Mouse (Mus musculus) brain, adult 2 months (tissue): ENCODE results near the gene Nudt7.

Experiments used
- DNase-seq: peaks from one replicate; pipeline ENCODE4 v3.0.0; 2011; ENCODE audit warnings: low read depth, low spot score

Nudt7 gene

GRCm38 (mm10) chr8:114143645-114144290 lies 10.4 kb downstream of the Nudt7 start:
- DNase-seq: no peak

DNA sequence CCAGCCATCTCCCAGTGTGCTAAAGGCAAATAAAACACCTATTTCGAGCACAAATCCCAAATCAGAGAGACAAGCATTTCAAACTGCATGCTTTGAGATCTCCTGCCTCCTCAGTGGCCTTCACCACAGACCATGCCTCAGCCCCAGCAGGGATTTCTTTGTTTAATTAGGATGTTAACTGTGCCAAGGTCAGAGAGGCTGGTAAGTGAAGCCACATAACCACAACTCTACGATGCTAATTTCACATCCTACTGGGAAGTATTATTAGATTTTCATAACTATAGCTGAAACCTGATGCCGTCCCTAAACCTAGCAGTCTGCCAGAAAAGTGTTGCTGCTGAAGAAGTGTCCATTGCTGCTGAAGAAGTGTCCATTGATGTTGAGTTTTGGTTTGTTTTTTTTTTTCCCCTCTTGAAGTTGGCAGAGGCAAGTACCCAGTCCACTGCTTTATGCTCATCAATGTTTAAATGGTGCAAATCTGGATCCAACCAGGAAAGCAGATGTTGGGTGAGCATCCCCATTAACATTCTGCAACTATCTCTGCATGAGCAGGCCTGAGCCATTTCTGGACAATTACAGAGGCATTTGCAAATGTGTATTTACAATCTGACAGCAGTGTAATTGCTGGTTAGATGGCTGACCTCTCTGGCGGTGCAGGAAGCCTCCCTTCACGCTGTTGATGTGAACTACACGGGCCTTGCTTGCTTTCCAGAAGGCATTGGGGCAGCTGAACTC lies 20.1 kb downstream of the Nudt7 start:
- DNase-seq: peak; percentile 28

DNA sequence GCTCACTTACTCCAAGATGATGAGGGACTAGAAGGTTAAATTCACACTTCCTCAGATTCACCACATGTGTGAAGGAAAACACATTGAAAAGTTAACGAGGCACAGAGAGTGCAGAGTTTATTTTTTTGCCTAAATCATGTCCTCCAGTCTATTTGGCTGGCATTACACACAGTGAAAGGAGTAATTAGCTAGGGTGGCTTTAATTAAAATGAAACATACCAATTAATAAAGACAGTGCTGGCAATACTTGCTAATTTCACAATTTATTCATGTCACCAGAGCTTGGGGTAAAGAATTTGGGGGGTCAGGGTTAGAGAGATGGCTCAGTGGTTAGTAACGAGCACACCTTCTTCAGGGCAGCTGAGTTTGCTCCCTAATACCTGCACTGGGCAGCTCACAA lies 25.2 kb downstream of the Nudt7 start:
- DNase-seq: no peak

- no peak for DNase-seq
These were observed 26.3 kb downstream of the Nudt7 start for GRCm38 (mm10) chr8:114159666-114160065.

DNA sequence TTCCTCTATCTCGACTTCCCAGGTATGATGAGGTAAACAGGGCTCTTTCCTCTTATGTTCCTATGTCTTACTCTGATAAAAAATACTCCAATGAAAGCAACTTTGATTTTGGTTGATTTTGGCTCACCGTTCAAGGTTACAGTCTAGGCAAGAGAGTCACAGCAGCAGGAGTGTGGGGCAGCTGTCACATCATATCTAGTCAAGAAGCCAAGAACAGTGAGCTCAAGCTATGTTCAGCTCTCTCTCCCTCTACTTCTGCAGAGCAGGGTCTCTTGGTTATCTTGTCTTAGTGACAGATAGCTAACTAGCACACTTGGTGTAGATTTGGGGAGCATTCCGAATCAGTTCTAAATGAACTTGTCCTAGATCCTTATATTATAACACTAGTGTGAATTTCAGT lies 30.5 kb downstream of the Nudt7 start:
- DNase-seq: no peak

DNA sequence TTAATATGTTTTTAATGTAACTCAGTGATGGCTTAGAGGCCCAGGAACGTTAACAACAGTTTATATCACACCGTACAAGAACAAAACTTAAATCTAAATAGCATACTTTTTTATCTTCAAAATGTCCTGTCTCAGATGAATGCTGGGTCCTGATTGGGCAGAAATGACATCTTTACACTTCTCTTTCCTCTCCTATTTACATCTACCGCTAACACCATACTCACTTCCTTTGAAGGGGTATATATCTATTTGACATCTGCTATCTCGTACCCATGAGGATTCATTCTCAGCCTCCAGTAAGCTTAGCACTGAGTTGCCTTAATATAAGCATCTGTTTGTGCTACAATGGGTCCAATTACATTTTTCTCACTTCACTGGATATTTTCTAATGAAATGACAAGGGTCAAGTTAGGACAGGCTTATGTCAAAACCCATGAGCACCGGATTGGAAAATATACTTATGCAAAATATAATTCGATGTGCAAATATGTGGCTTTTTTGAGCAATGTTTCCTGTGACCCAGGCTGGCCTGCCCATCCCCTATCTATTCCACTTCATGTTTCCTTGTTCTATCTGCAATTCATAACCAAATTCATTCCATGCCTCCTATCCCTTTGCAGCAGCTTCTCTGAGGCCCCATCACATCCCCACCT lies 31.2 kb downstream of the Nudt7 start:
- no peak for DNase-seq

DNA sequence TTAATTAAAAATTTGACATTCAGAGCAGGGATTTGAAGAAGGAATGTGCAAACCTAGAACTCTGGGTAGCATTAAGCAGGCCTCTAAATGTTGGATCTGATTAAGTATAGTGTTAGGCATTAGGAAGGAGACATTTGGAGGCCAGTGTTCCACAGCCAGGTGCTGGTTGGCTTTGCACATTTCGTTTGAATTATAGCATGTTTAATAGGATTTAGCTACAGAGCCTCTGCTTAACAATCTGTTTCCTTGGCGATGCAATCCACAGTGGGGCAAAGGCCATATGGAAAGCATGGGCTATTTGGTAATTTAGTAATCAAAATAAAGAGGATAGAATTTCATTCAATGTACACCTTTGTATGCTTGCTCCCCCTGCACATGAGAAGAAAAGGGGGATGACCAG lies 32.4 kb downstream of the Nudt7 start:
- no peak for DNase-seq

- DNase-seq: no peak
These were observed 43.4 kb downstream of the Nudt7 start for GRCm38 (mm10) chr8:114176721-114177120.

- DNase-seq: no peak
These were observed 60.0 kb downstream of the Nudt7 start for GRCm38 (mm10) chr8:114193334-114193733.

DNA sequence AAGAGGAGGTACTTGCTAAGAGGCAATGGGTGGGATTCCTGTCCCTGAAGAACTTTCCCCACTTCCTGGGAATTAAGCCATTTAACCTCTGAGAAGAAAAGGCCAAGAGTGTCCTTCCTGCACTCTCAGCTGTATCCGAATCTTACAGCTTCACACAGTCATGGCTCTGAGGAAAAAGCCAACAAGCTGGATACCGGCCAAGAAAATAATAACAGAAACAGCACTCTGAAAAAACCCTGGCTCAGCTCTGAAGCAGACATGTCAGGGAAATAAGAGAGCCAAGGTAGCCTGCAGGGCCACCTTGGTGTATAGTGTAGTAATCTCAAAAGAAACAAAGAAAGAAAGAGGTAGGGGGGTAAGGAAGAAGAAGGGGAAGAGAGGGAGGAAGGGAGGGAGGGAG lies 65.6 kb downstream of the Nudt7 start:
- DNase-seq: peak; percentile 51
